Mouse (Mus musculus) spleen, adult 12 weeks (tissue): ENCODE data around the gene Pcnt.

Source experiments
- DNase-seq: peaks from one replicate; pipeline ENCODE4 v3.0.0; 2022; ENCODE audit warnings: low spot score

The Pcnt gene

GRCm38 (mm10) chr10:76316194-76316593 is 126.4 kb downstream of the Pcnt start:
- no peak for DNase-seq

- no peak for DNase-seq
Measured at GRCm38 (mm10) chr10:76306738-76307137, 135.8 kb downstream of the Pcnt start.
